Mouse (Mus musculus) cerebellum, adult 2 months (tissue): Measurements from ENCODE around the gene Ifna1.

ENCODE experiments used
- CTCF ChIP-seq: fragments of 200-500 bp; IDR thresholded peaks from 2 replicates; pipeline ENCODE4 v1.5.1; 2011; ENCODE audit warnings: low read depth, mild to moderate bottlenecking, control low read depth, low read length, moderate library complexity, borderline replicate concordance; ENCODE audit not compliant: insufficient read depth
- POLR2A ChIP-seq: fragments of 200-500 bp; IDR thresholded peaks from 2 replicates; pipeline ENCODE4 v1.6.1; 2011; ENCODE audit warnings: low read length, control low read depth, borderline replicate concordance; ENCODE audit not compliant: insufficient read depth

GRCm38 (mm10) chr4:88851026-88851763 is 1.3 kb downstream of the Ifna1 start:
- no peak for TF ChIP-seq CTCF
- TF ChIP-seq POLR2A: no peak
